Mouse (Mus musculus): Measurements from ENCODE around the gene Sbk1. TPM values are rescaled to one million over a fixed set of nuclear protein-coding genes. Genes with fewer than 3 reads are reported as not detected.
A peak's percentile ranks its signal among the peaks of the same experiment; 100 is the strongest.

The Sbk1 gene
- total and polyA plus RNA-seq, 3 experiments: 1.6 to 4.5 (median 4.2) TPM

DNA sequence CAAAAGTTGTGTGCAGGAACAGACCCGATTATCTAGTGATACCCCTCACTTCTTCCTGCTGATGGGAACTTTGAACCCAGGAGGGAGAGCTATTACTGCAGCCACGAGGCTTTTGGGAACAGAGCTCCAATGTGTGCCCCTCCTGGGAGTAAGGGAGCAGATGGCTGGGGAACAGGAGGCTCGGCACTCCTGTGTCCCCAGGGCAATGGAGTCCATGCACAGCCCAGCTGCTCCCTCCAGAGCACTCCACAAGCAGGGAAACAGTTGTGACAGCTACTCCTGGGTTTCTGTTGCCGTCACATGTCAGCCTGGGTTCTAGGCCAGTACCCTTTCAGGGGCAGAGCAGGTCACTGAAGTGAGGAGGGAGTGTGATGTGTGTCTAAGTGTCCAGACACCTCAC, 20.7 kb downstream of the Sbk1 start:
- DNase-seq (ENCODE audit: extremely low read depth): no peak
- Histone ChIP-seq H3K4me3 (replicated peaks in 1 of 3; ENCODE audit: low read depth in 2 of 3, low read length in 2 of 3, poor library complexity in 1 of 3) (no peak overlapping the region), H3K4me1 (ENCODE audit: control insufficient read depth in 1 of 2, insufficient read depth in 2 of 2) (peaks cover 12 to 13% of the 10 kb centered on the region in 2 experiments), H3K79me2 (replicated peaks; ENCODE audit: control insufficient read depth, extremely low read depth, insufficient read depth, poor library complexity, severe bottlenecking) (no peaks in the 10 kb centered on the region), H3K9me3 (replicated peaks; ENCODE audit: low read length) (no peaks in the 10 kb centered on the region), H3K27ac (ENCODE audit: insufficient read depth, low read depth) (no peak overlapping the region), H3K27me3 (replicated peaks) (no peaks in the 10 kb centered on the region), H3K36me3 (replicated peaks in 1 of 2; ENCODE audit: control insufficient read depth in 1 of 2, insufficient read depth in 1 of 2, low read length in 1 of 2) (peaks cover 5 to 17% of the 10 kb centered on the region in 2 experiments), H3K4me2 (ENCODE audit: insufficient read depth, low read depth, poor library complexity, severe bottlenecking) (no peak overlapping the region), H3K9ac (ENCODE audit: insufficient read depth, low read depth) (no peak overlapping the region)
- no peak for TF ChIP-seq MXI1 (IDR thresholded peaks at IDR 0.05; ENCODE audit: low read depth, low read length)
- TF ChIP-seq RCOR1 (conservative IDR thresholded peaks at IDR 0.05; ENCODE audit: low read depth, low read length): no peak
- TF ChIP-seq GABPA (IDR thresholded peaks at IDR 0.05; ENCODE audit: insufficient replicate concordance, low read depth, low read length): no peak
- no peak for TF ChIP-seq MAX (IDR thresholded peaks at IDR 0.05; ENCODE audit: low read length)
- TF ChIP-seq TBP (conservative IDR thresholded peaks at IDR 0.05; ENCODE audit: low read depth, low read length): no peak
- no peak for TF ChIP-seq SMC3 (IDR thresholded peaks at IDR 0.05; ENCODE audit: low read depth, low read length)
- TF ChIP-seq USF2 (conservative IDR thresholded peaks at IDR 0.05; ENCODE audit: low read depth, low read length): no peak
- TF ChIP-seq ELF1 (IDR thresholded peaks at IDR 0.05; ENCODE audit: low read depth, low read length): no peak
- no peak for TF ChIP-seq ZKSCAN1 (IDR thresholded peaks at IDR 0.05; ENCODE audit: borderline replicate concordance, low read depth, low read length)
- TF ChIP-seq MYC (IDR thresholded peaks at IDR 0.05; ENCODE audit: low read depth, low read length): no peak
- TF ChIP-seq MAZ (IDR thresholded peaks at IDR 0.05; ENCODE audit: low read depth, low read length): no peak
- TF ChIP-seq HCFC1 (IDR thresholded peaks at IDR 0.05; ENCODE audit: low read depth, low read length): no peak
- TF ChIP-seq NELFE (IDR thresholded peaks at IDR 0.05; ENCODE audit: low read depth, low read length): no peak
- no peak for TF ChIP-seq PAX5 (IDR thresholded peaks at IDR 0.05; ENCODE audit: low read length)
- TF ChIP-seq TCF12 (IDR thresholded peaks at IDR 0.05; ENCODE audit: low read depth, low read length): no peak
- TF ChIP-seq CHD1 (IDR thresholded peaks at IDR 0.05; ENCODE audit: low read depth, low read length): no peak
- no peak for TF ChIP-seq E2F4 (IDR thresholded peaks at IDR 0.05; ENCODE audit: insufficient replicate concordance, low read depth, low read length)
- TF ChIP-seq ETS1 (conservative IDR thresholded peaks at IDR 0.05; ENCODE audit: low read depth, low read length): no peak
- TF ChIP-seq POLR2A (IDR thresholded peaks at IDR 0.05; ENCODE audit: low read depth, low read length): no peak
- TF ChIP-seq EP300 (IDR thresholded peaks at IDR 0.05; ENCODE audit: low read length): no peak
- dilution Hi-C loops (cut with MboI; ENCODE audit: extremely low pct_ligation_motif_present, extremely low pct_unique_long_range_greater_than_20kb, low sequenced_read_pairs) (no loop called here), in situ Hi-C loops (cut with MboI; ENCODE audit: low pct_ligation_motif_present, low pct_unique_long_range_greater_than_20kb, low sequenced_read_pairs) (no loop called here)

DNA sequence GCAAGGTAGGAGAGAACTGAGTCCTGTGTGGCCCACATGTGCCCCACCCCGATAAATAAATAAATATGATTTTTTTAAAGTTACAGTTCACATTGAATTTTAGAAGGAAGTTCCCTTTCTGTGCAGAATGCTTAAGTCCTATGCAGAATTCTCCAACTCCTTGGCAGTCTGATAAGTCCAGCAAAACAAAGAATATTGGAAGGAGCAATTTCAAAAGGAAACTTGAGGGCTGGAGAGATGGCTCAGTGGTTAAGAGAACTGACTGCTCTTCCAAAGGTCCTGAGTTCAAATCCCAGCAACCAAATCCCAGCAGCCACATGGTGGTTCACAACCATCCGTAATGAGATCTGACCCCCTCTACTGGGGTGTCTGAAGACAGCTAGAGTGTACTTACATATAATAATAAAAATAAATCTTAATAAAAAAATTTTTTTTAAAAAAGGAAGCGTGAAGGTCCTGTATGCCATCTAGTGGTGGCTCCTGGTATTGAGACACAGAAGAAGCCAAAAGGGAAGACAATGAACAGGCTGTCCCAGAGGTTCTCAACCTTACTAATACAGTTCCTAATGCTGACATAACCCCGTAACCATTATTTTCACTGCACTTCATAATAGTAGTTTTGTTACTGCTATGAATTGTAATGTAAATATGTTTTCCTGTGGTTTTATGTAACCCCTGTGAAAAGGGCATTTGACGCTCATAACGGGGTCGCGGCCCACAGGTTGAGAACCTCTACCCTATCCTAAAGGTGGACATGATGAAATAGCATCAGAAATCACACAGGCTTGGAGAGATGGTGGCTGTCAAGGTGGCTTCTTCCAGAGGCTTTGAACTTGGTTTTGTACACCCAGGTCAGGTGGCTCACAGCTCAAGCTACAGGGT, 25.4 kb downstream of the Sbk1 start:
- dilution Hi-C loops (cut with MboI; ENCODE audit: extremely low pct_ligation_motif_present, extremely low pct_unique_long_range_greater_than_20kb, low sequenced_read_pairs): no loop called here

More for the DNA sequence above, 25.4 kb downstream of the Sbk1 start:
- H3K36me3 ChIP-seq (replicated peaks in 1 of 2; ENCODE audit: control insufficient read depth in 1 of 2, insufficient read depth in 1 of 2, low read length in 1 of 2): peaks cover 0 to 2% of the 10 kb centered on the region in 2 experiments
- no peak overlapping the region for H3K4me3 ChIP-seq (replicated peaks in 1 of 3; ENCODE audit: low read depth in 2 of 3, low read length in 2 of 3, poor library complexity in 1 of 3)
- H3K27ac ChIP-seq (ENCODE audit: insufficient read depth, low read depth): no peak overlapping the region
- H3K9me3 ChIP-seq (replicated peaks; ENCODE audit: low read length): peaks cover 4% of the 10 kb centered on the region
- no peak overlapping the region for H3K4me2 ChIP-seq (ENCODE audit: insufficient read depth, low read depth, poor library complexity, severe bottlenecking)
- H3K4me1 ChIP-seq (ENCODE audit: control insufficient read depth in 1 of 2, insufficient read depth in 2 of 2): no peaks in the 10 kb centered on the region
- no peaks in the 10 kb centered on the region for H3K79me2 ChIP-seq (replicated peaks; ENCODE audit: control insufficient read depth, extremely low read depth, insufficient read depth, poor library complexity, severe bottlenecking)
- TF ChIP-seq ZC3H11A (IDR thresholded peaks at IDR 0.05; ENCODE audit: low read depth, low read length) (peak; percentile 78), MYC (IDR thresholded peaks at IDR 0.05; ENCODE audit: low read depth, low read length) (no peak), SMC3 (IDR thresholded peaks at IDR 0.05; ENCODE audit: low read depth, low read length) (peak; percentile 91), ZNF384 (IDR thresholded peaks at IDR 0.05; ENCODE audit: low read depth, low read length) (peak; percentile 86), UBTF (IDR thresholded peaks at IDR 0.05; ENCODE audit: low read depth, low read length) (no peak), SIN3A (IDR thresholded peaks at IDR 0.05; ENCODE audit: low read length) (no peak), ETS1 (conservative IDR thresholded peaks at IDR 0.05; ENCODE audit: low read depth, low read length) (no peak), JUN (IDR thresholded peaks at IDR 0.05; ENCODE audit: insufficient read depth, low read depth, low read length) (no peak), TBP (conservative IDR thresholded peaks at IDR 0.05; ENCODE audit: low read depth, low read length) (peak; percentile 73; the same call in 1 of the 2 replicates), CTCF (conservative IDR thresholded peaks at IDR 0.05 in 1 of 2, IDR thresholded peaks at IDR 0.05 in 1 of 2; ENCODE audit: low read depth in 2 of 2, low read length in 2 of 2) (peak; percentile 70 to 82), RAD21 (IDR thresholded peaks at IDR 0.05; ENCODE audit: low read depth, low read length) (peak; percentile 73), JUND (conservative IDR thresholded peaks at IDR 0.05; ENCODE audit: low read depth, low read length) (no peak)
- H3K9ac ChIP-seq (ENCODE audit: insufficient read depth, low read depth): no peak overlapping the region
- DNase-seq (ENCODE audit: extremely low read depth): peak; percentile 59
- in situ Hi-C loops (cut with MboI; ENCODE audit: low pct_ligation_motif_present, low pct_unique_long_range_greater_than_20kb, low sequenced_read_pairs): no loop called here
- H3K27me3 ChIP-seq (replicated peaks): peaks cover 14% of the 10 kb centered on the region

Data from CH12.LX (cell line).